Mouse (Mus musculus) CH12.LX (cell line): ENCODE data around the gene Lrrc75a. TPM values are rescaled to one million over a fixed set of nuclear protein-coding genes. Genes with fewer than 3 reads are reported as not detected.

Experiments
- DNase-seq: peaks from one replicate; pipeline ENCODE4 v3.0.0-alpha.2; 2013; ENCODE audit errors: extremely low read depth
- H3K27ac ChIP-seq: 2 replicates; pipeline ENCODE4 v1.5.1; 2012; ENCODE audit warnings: low read depth, mild to moderate bottlenecking, control low read depth, moderate library complexity; ENCODE audit not compliant: insufficient read depth
- H3K27me3 ChIP-seq: replicated peaks from 2 replicates; pipeline ENCODE3; 2012; ENCODE audit warnings: inconsistent platforms
- H3K36me3 ChIP-seq, 2 experiments: replicated peaks in 1 of 2; 2 replicates each; pipeline versions ENCODE3 to v1.6.1; 2012; ENCODE audit warnings: inconsistent platforms in 1 of 2, low read length in 1 of 2, mild to moderate bottlenecking in 1 of 2, mixed read lengths in 1 of 2, moderate library complexity in 1 of 2; ENCODE audit not compliant: control insufficient read depth in 1 of 2, insufficient read depth in 1 of 2
- H3K4me1 ChIP-seq, 2 experiments: 2 replicates each; pipeline ENCODE4 v1.6.1; 2012; ENCODE audit warnings: inconsistent platforms in 1 of 2, moderate library complexity in 1 of 2; ENCODE audit not compliant: insufficient read depth in 2 of 2, control insufficient read depth in 1 of 2
- H3K4me2 ChIP-seq: 2 replicates; pipeline ENCODE4 v1.6.1; 2012; ENCODE audit warnings: low read depth, mild to moderate bottlenecking, control low read depth; ENCODE audit not compliant: poor library complexity, insufficient read depth, severe bottlenecking
- H3K4me3 ChIP-seq, 3 experiments: fragments of 150-350 bp in 1 of 3; sonication (generic) in 1 of 3; replicated peaks in 1 of 3; 2 replicates each; pipeline versions ENCODE3 to v1.5.1; 2011 to 2012; ENCODE audit warnings: low read depth in 2 of 3, low read length in 2 of 3, mild to moderate bottlenecking in 2 of 3, moderate library complexity in 2 of 3, control low read depth in 1 of 3, improper control_type of control experiment in 1 of 3, inconsistent platforms in 1 of 3, mixed read lengths in 1 of 3; ENCODE audit not compliant: poor library complexity in 1 of 3
- H3K79me2 ChIP-seq: replicated peaks from 2 replicates; pipeline ENCODE4 v1.6.1; 2012; ENCODE audit warnings: mild to moderate bottlenecking, moderate library complexity; ENCODE audit not compliant: control insufficient read depth, poor library complexity, insufficient read depth, severe bottlenecking; ENCODE audit errors: extremely low read depth
- H3K9ac ChIP-seq: 2 replicates; pipeline ENCODE4 v1.6.1; 2012; ENCODE audit warnings: low read depth, mild to moderate bottlenecking, control low read depth, moderate library complexity; ENCODE audit not compliant: insufficient read depth
- H3K9me3 ChIP-seq: replicated peaks from 2 replicates; pipeline ENCODE3; 2012; ENCODE audit warnings: low read length, inconsistent platforms, mixed read lengths
- BHLHE40 ChIP-seq: IDR thresholded peaks from 2 replicates; pipeline ENCODE4 v1.6.1; 2011; ENCODE audit warnings: mild to moderate bottlenecking, low read depth, low read length, improper control_type of control experiment
- CHD2 ChIP-seq: IDR thresholded peaks from 2 replicates; pipeline ENCODE4 v1.6.1; 2011; ENCODE audit warnings: low read length, improper control_type of control experiment
- EP300 ChIP-seq: IDR thresholded peaks from 2 replicates; pipeline ENCODE4 v1.6.1; 2011; ENCODE audit warnings: low read length, improper control_type of control experiment
- ETS1 ChIP-seq: conservative IDR thresholded peaks from 2 replicates; pipeline ENCODE4 v1.6.1; 2012; ENCODE audit warnings: low read depth, mild to moderate bottlenecking, inconsistent platforms, low read length, improper control_type of control experiment, moderate library complexity
- IRF4 ChIP-seq: IDR thresholded peaks from 2 replicates; pipeline ENCODE4 v1.6.1; 2014; ENCODE audit warnings: low read depth, mild to moderate bottlenecking, inconsistent platforms, low read length, improper control_type of control experiment
- JUN ChIP-seq: IDR thresholded peaks from 2 replicates; pipeline ENCODE4 v1.6.1; 2011; ENCODE audit warnings: low read depth, mild to moderate bottlenecking, low read length, improper control_type of control experiment, moderate library complexity; ENCODE audit not compliant: insufficient read depth
- JUND ChIP-seq: conservative IDR thresholded peaks from 2 replicates; pipeline ENCODE4 v1.6.1; 2011; ENCODE audit warnings: low read depth, low read length, improper control_type of control experiment
- MAFK ChIP-seq: IDR thresholded peaks from 2 replicates; pipeline ENCODE4 v1.6.1; 2011; ENCODE audit warnings: low read length, improper control_type of control experiment; ENCODE audit not compliant: insufficient replicate concordance
- MAX ChIP-seq: IDR thresholded peaks from 2 replicates; pipeline ENCODE4 v1.6.1; 2011; ENCODE audit warnings: low read length, improper control_type of control experiment
- MXI1 ChIP-seq: IDR thresholded peaks from 2 replicates; pipeline ENCODE4 v1.6.1; 2011; ENCODE audit warnings: mild to moderate bottlenecking, low read depth, low read length, improper control_type of control experiment
- MYC ChIP-seq: IDR thresholded peaks from 2 replicates; pipeline ENCODE4 v1.6.1; 2011; ENCODE audit warnings: low read depth, mild to moderate bottlenecking, improper control_type of control experiment, low read length
- NELFE ChIP-seq: IDR thresholded peaks from 2 replicates; pipeline ENCODE4 v1.6.1; 2011; ENCODE audit warnings: low read depth, low read length, improper control_type of control experiment
- NRF1 ChIP-seq: IDR thresholded peaks from 2 replicates; pipeline ENCODE4 v1.6.1; 2014; ENCODE audit warnings: low read depth, mild to moderate bottlenecking, inconsistent platforms, low read length, improper control_type of control experiment, moderate library complexity
- RAD21 ChIP-seq: IDR thresholded peaks from 2 replicates; pipeline ENCODE4 v1.6.1; 2011; ENCODE audit warnings: low read depth, mild to moderate bottlenecking, low read length, improper control_type of control experiment, moderate library complexity
- RCOR1 ChIP-seq: conservative IDR thresholded peaks from 2 replicates; pipeline ENCODE4 v1.6.1; 2012; ENCODE audit warnings: low read depth, mild to moderate bottlenecking, inconsistent platforms, low read length, improper control_type of control experiment
- TBP ChIP-seq: conservative IDR thresholded peaks from 2 replicates; pipeline ENCODE4 v1.6.1; 2011; ENCODE audit warnings: low read depth, low read length, improper control_type of control experiment
- USF2 ChIP-seq: conservative IDR thresholded peaks from 2 replicates; pipeline ENCODE4 v1.6.1; 2011; ENCODE audit warnings: low read depth, low read length, improper control_type of control experiment
- ZNF384 ChIP-seq: IDR thresholded peaks from 2 replicates; pipeline ENCODE4 v1.6.1; 2012; ENCODE audit warnings: low read depth, low read length, improper control_type of control experiment, inconsistent platforms
- dilution Hi-C: fragments of 300-500 bp; cut with MboI; formaldehyde crosslinking; loops from 2 replicates; pipeline ENCODE4 v1.14.3; 2020; ENCODE audit warnings: low sequenced_read_pairs; ENCODE audit not compliant: extremely low pct_unique_long_range_greater_than_20kb, extremely low pct_ligation_motif_present
- in situ Hi-C: fragments of 300-500 bp; cut with MboI; formaldehyde crosslinking; loops from 3 replicates; pipeline ENCODE4 v1.14.3; 2019; ENCODE audit warnings: low sequenced_read_pairs, low pct_ligation_motif_present, low pct_unique_long_range_greater_than_20kb, mixed read lengths
- polyA plus RNA-seq: library from polyadenylated mRNA; unstranded; fragments of >175 nt; gene quantifications from 2 replicates; pipeline ENCODE4 v1.2.1, GENCODE M21; 2012; ENCODE audit warnings: low read depth; ENCODE audit not compliant: insufficient read length
- total RNA-seq, 2 experiments: library from RNA; depleted of rRNA; stranded (reverse); fragments of 300-350 nt in 1 of 2; fragments of >200 nt in 1 of 2; gene quantifications; 2 replicates each; pipeline ENCODE4 v1.2.3; 2012 to 2014

Gene Lrrc75a
- total and polyA plus RNA-seq, 3 experiments, result 1.3 to 12.6 (median 1.8) TPM

- no peak; the same call in 1 of the 2 replicates for TF ChIP-seq EP300
- peak; percentile 93 for TF ChIP-seq BHLHE40
- peak; percentile 99 for TF ChIP-seq TBP
- TF ChIP-seq MXI1, result peak; percentile 94
- no peak for TF ChIP-seq MAFK
- peak; percentile 84; the same call in 1 of the 2 replicates for TF ChIP-seq IRF4
- TF ChIP-seq RAD21, result no peak
- TF ChIP-seq NELFE, result peak; percentile 100
- TF ChIP-seq JUND, result peak; percentile 35
- 0 out of 2 replicates have a peak, but pooled peaks have one; percentile 27 for TF ChIP-seq ETS1
- no peak; the same call in none of the 2 replicates for TF ChIP-seq CHD2
- TF ChIP-seq MYC, result peak; percentile 98
- TF ChIP-seq MAX, result peak; percentile 96
- TF ChIP-seq JUN, result no peak
- peak; percentile 61 for TF ChIP-seq ZNF384
- TF ChIP-seq USF2, result peak; percentile 13; the same call in 1 of the 2 replicates
- TF ChIP-seq NRF1, result peak; percentile 93
- TF ChIP-seq, all 38 proteins: peak for 27
Measured at GRCm38 (mm10) chr11:62602619-62603311, 45.6 kb downstream of the Lrrc75a start (continued).

GRCm38 (mm10) chr11:62601732-62602618 is 46.3 kb downstream of the Lrrc75a start:
- H3K4me3 ChIP-seq, result peak overlapping the region; percentile 28 to 68 (median 41)
- TF ChIP-seq RCOR1 (no peak), ZNF384 (peak; percentile 92), CHD2 (peak; percentile 58; the same call in 1 of the 2 replicates), TBP (0 out of 2 replicates have a peak, but pooled peaks have one; percentile 33), JUND (peak; percentile 6; the same call in 1 of the 2 replicates)
- TF ChIP-seq, all 38 proteins: peak for 4
- H3K79me2 ChIP-seq, result peaks cover 28% of the 10 kb centered on the region
- peak overlapping the region; percentile 75 for H3K9ac ChIP-seq
- H3K4me1 ChIP-seq, result peaks cover 14 to 49% of the 10 kb centered on the region in 2 experiments
- H3K27me3 ChIP-seq, result no peaks in the 10 kb centered on the region
- H3K36me3 ChIP-seq, result peaks cover 68 to 81% of the 10 kb centered on the region in 2 experiments
- peak overlapping the region; percentile 68 for H3K4me2 ChIP-seq
- no peaks in the 10 kb centered on the region for H3K9me3 ChIP-seq
- peak overlapping the region; percentile 51; the same call in 1 of the 2 replicates for H3K27ac ChIP-seq
- in situ Hi-C loops, result no loop called here
- dilution Hi-C loops, result no loop called here
- peak; percentile 48 for DNase-seq
